Mouse (Mus musculus) limb, embryonic 11.5 days (tissue): ENCODE data around the gene Ubl7. TPM values are rescaled to one million over a fixed set of nuclear protein-coding genes. Genes with fewer than 3 reads are reported as not detected.

ENCODE experiments used
- ATAC-seq: fragments of 200-750 bp; cut with Nextera tagmentation; 2 replicates; pipeline ENCODE4 v1.8.0; 2017; ENCODE audit warnings: low read depth; ENCODE audit not compliant: insufficient number of reproducible peaks, low FRiP score, low TSS enrichment
- DNase-seq: peaks from one replicate; pipeline ENCODE4 v3.0.0-alpha.2; 2015; ENCODE audit warnings: low spot score
- H3K27ac ChIP-seq: fragments of 300-500 bp; sonication (generic); replicated peaks from 2 replicates; pipeline ENCODE4 v1.5.1; 2014; ENCODE audit warnings: low read depth, mild to moderate bottlenecking, low read length
- H3K27me3 ChIP-seq: fragments of 300-500 bp; sonication (generic); 2 replicates; pipeline ENCODE4 v1.6.1; 2014; ENCODE audit warnings: mild to moderate bottlenecking, low read length, mixed read lengths; ENCODE audit not compliant: control insufficient read depth, insufficient read depth
- H3K36me3 ChIP-seq: fragments of 300-500 bp; sonication (generic); 2 replicates; pipeline ENCODE4 v1.6.1; 2014; ENCODE audit warnings: mild to moderate bottlenecking, low read length, moderate library complexity, mixed read lengths; ENCODE audit not compliant: control insufficient read depth, insufficient read depth
- H3K4me1 ChIP-seq: fragments of 300-500 bp; sonication (generic); 2 replicates; pipeline ENCODE4 v1.6.1; 2014; ENCODE audit warnings: low read length, mixed read lengths; ENCODE audit not compliant: control insufficient read depth, insufficient read depth
- H3K4me2 ChIP-seq: fragments of 300-500 bp; sonication (generic); 2 replicates; pipeline ENCODE4 v1.6.1; 2014; ENCODE audit warnings: low read depth, mild to moderate bottlenecking, moderate library complexity; ENCODE audit not compliant: severe bottlenecking
- H3K4me3 ChIP-seq: fragments of 300-500 bp; sonication (generic); 2 replicates; pipeline ENCODE4 v1.5.1; 2014; ENCODE audit warnings: low read depth, low read length
- H3K9ac ChIP-seq: fragments of 300-500 bp; sonication (generic); 2 replicates; pipeline ENCODE4 v1.6.1; 2014; ENCODE audit warnings: mild to moderate bottlenecking, low read length
- H3K9me3 ChIP-seq: fragments of 300-500 bp; sonication (generic); 2 replicates; pipeline ENCODE4 v1.6.1; 2016; ENCODE audit warnings: low read length; ENCODE audit not compliant: control insufficient read depth
- WGBS: fragments of 180-500 bp; shearing (Covaris S2); extraction: QIAGEN DNeasy Blood & Tissue Kit; methylation state at CpG from one replicate; pipeline ENCODE4 v1.1.7; 2014; 5-methylcytosine and 5-hydroxymethylcytosine counted together
- polyA plus RNA-seq: library from polyadenylated mRNA; unstranded; fragments of >200 nt; fragmentation: Nextera tagmentation; extraction: Ambion mirVana; gene quantifications from 2 replicates; pipeline ENCODE4 v1.2.1, GENCODE M21; 2014

The Ubl7 gene
- polyA plus RNA-seq, 1 experiment from 2014 or later: 127 TPM

GRCm38 (mm10) chr9:57931166-57931767, 20.5 kb downstream of the Ubl7 start:
- no peaks in the 10 kb centered on the region for H3K9me3 ChIP-seq
- no peak overlapping the region for H3K4me3 ChIP-seq
- no peak overlapping the region for H3K27ac ChIP-seq
- no peaks in the 10 kb centered on the region for H3K27me3 ChIP-seq
- DNase-seq (no peak), ATAC-seq (no peak)
- WGBS: 82% methylated on average over 5 of the region's 5 CpGs
- H3K9ac ChIP-seq: no peak overlapping the region
- H3K36me3 ChIP-seq: peaks cover 2% of the 10 kb centered on the region; the same call in 1 of the 2 replicates
- no peak overlapping the region for H3K4me2 ChIP-seq
- H3K4me1 ChIP-seq: no peaks in the 10 kb centered on the region

DNA sequence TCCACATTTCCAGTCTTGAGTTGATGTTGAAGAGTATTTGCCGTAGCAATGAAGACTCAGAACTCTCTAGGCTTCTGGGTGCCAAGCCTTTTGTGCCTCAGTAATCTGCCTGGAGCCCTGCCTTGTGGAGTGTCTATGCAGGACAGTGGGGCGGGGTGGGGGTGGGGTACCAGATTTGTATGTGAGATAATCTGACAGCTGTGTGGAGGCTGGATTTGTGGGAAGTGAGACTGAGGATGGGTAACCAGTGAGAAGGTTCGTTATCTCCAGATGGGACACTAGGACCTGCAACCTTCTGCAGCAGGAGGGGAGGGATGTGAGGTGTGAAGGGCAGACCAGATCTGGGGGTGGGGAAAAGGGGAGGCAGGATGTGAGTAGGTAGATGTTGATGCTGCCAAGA, 21.5 kb downstream of the Ubl7 start:
- 70% methylated on average over 3 of the region's 3 CpGs for WGBS
- no peaks in the 10 kb centered on the region for H3K4me1 ChIP-seq
- no peaks in the 10 kb centered on the region for H3K27me3 ChIP-seq
- H3K9ac ChIP-seq: no peak overlapping the region
- no peaks in the 10 kb centered on the region for H3K9me3 ChIP-seq
- H3K36me3 ChIP-seq: peaks cover 2% of the 10 kb centered on the region; the same call in 1 of the 2 replicates
- DNase-seq: no peak
- no peak overlapping the region for H3K4me2 ChIP-seq
- ATAC-seq: no peak
- H3K4me3 ChIP-seq: no peak overlapping the region
- no peak overlapping the region for H3K27ac ChIP-seq

DNA sequence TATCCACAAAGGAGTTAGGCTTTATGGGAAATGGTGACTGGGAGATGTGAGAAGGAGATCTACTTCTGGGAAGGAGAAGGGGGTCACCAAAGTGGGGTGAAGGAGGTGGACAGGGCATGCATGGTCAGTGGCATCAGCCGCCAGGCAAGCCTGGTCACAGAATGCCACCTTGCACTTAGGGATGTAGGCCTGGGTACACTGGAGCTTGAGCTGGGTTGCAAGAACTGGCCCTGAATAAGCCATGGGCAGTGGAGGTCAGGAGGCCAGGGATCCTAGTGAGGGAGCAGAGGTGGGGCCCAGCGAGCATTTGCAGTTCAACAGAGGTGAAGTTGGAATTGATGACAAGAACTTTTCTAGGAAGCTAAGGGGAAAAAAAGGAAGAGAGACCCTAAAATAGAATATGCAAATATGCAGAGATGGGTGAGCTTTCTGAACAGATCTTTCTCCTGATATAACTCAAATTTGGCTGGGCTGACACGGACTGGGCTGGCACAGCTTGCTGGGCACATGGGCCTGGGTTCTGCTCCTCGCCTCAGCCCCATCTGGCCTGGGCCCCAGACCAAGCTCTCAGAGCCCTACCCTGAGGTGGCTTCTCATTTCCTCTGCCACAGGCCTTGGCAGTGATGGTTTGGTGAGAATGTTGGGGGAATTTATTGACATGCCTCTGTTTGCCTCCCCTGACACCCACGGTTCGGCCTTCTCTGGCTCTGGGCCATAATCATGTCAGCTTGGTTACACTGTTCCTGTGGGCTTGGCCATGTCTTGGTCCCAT, 22.2 kb downstream of the Ubl7 start:
- WGBS: 81% methylated on average over 6 of the region's 6 CpGs
- H3K9ac ChIP-seq: no peak overlapping the region
- H3K36me3 ChIP-seq: peaks cover 2% of the 10 kb centered on the region; the same call in 1 of the 2 replicates
- H3K27me3 ChIP-seq: no peaks in the 10 kb centered on the region
- ATAC-seq (no peak), DNase-seq (no peak)
- no peak overlapping the region for H3K4me3 ChIP-seq
- no peak overlapping the region for H3K27ac ChIP-seq
- no peaks in the 10 kb centered on the region; the same call in 1 of the 2 replicates for H3K4me1 ChIP-seq
- H3K9me3 ChIP-seq: no peaks in the 10 kb centered on the region
- no peak overlapping the region for H3K4me2 ChIP-seq

GRCm38 (mm10) chr9:57935683-57936437, 25.1 kb downstream of the Ubl7 start:
- no peak overlapping the region for H3K4me2 ChIP-seq
- DNase-seq (peak; percentile 88), ATAC-seq (no peak)
- H3K36me3 ChIP-seq: no peaks in the 10 kb centered on the region
- H3K9me3 ChIP-seq: no peaks in the 10 kb centered on the region
- 32% methylated on average over 6 of the region's 6 CpGs for WGBS
- H3K4me1 ChIP-seq: peaks cover 7% of the 10 kb centered on the region
- peaks cover 8% of the 10 kb centered on the region for H3K27me3 ChIP-seq
- no peak overlapping the region for H3K27ac ChIP-seq
- no peak overlapping the region for H3K4me3 ChIP-seq
- no peak overlapping the region for H3K9ac ChIP-seq

- H3K9ac ChIP-seq: no peak overlapping the region
- no peak for ATAC-seq
- no peaks in the 10 kb centered on the region for H3K36me3 ChIP-seq
- no peaks in the 10 kb centered on the region for H3K9me3 ChIP-seq
- H3K27ac ChIP-seq: no peak overlapping the region
- WGBS: 84% methylated on average over 4 of the region's 4 CpGs
- DNase-seq: no peak
- no peak overlapping the region for H3K4me3 ChIP-seq
- no peak overlapping the region for H3K4me2 ChIP-seq
- H3K4me1 ChIP-seq: peaks cover 10% of the 10 kb centered on the region
- peaks cover 21% of the 10 kb centered on the region for H3K27me3 ChIP-seq
Measured at GRCm38 (mm10) chr9:57937171-57937570, 26.4 kb downstream of the Ubl7 start.

DNA sequence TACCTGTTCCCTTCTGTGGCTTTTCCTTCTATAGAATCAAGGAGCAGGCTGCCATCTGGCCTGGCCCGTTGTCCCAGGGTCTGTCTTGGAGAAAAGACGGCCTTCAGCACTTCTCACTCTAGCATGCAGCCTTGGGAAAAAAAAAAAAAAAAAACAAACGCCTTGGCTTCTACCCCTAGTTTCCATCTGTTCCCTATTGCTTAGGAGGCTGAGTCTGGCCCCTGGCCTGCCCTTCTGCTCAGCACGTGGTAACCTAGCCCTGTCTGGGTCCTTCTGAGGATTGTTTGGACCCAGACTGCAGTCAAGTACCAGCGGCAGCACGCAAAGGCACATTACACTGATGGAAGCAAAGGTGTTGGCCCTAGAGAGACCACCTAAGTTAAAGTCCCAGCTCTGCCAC, 26.9 kb downstream of the Ubl7 start:
- Histone ChIP-seq H3K4me3 (no peak overlapping the region), H3K36me3 (no peaks in the 10 kb centered on the region), H3K4me1 (peaks cover 10% of the 10 kb centered on the region), H3K27ac (no peak overlapping the region), H3K9ac (no peak overlapping the region), H3K27me3 (peaks cover 23% of the 10 kb centered on the region), H3K9me3 (no peaks in the 10 kb centered on the region), H3K4me2 (no peak overlapping the region)
- ATAC-seq (no peak), DNase-seq (no peak)
- 43% methylated on average over 6 of the region's 6 CpGs for WGBS

- no peak for ATAC-seq
- no peaks in the 10 kb centered on the region for H3K9me3 ChIP-seq
- H3K36me3 ChIP-seq: no peaks in the 10 kb centered on the region
- WGBS: 80% methylated on average over 5 of the region's 5 CpGs
- H3K4me1 ChIP-seq: peaks cover 10% of the 10 kb centered on the region
- no peak overlapping the region for H3K27ac ChIP-seq
- no peak for DNase-seq
- H3K27me3 ChIP-seq: peaks cover 30% of the 10 kb centered on the region
- no peak overlapping the region for H3K4me2 ChIP-seq
- H3K9ac ChIP-seq: no peak overlapping the region
- no peak overlapping the region for H3K4me3 ChIP-seq
Measured at GRCm38 (mm10) chr9:57938225-57939055, 27.7 kb downstream of the Ubl7 start.
